Mouse (Mus musculus): ENCODE data around the gene Strn4. TPM values are rescaled to one million over a fixed set of nuclear protein-coding genes. Genes with fewer than 3 reads are reported as not detected.

The Strn4 gene
- total and polyA plus RNA-seq, 3 experiments: 46.0 to 74.5 (median 63.5) TPM

DNA sequence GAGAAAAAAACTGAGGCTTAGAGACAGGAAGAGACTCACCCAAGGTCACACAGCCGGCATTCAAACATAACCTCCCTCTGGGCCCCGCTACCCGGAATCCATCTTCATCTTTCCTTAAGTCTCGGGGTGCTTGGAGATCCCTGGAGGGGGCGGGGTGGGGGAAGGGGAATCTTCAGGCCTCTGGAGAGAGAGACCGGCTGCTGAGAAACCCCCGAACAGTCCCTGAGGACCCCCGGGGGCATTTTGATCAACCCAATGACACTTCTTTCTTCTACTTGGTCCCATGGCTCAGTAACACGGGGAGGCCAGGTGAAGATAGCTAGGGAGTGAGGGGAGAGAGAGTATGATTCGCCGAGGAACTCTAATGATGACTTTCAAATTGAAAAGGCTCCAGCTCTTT is 60.3 kb downstream of the Strn4 start:
- H3K79me2 ChIP-seq (replicated peaks; ENCODE audit: control insufficient read depth, extremely low read depth, insufficient read depth, poor library complexity, severe bottlenecking): no peaks in the 10 kb centered on the region
- H3K9ac ChIP-seq (ENCODE audit: insufficient read depth, low read depth): peak overlapping the region; percentile 20
- H3K4me3 ChIP-seq (replicated peaks in 1 of 3; ENCODE audit: low read depth in 2 of 3, low read length in 2 of 3, poor library complexity in 1 of 3): peak overlapping the region; percentile 55 to 72 (median 70)
- dilution Hi-C loops (cut with MboI; ENCODE audit: extremely low pct_ligation_motif_present, extremely low pct_unique_long_range_greater_than_20kb, low sequenced_read_pairs): no loop called here
- no peak overlapping the region for H3K27ac ChIP-seq (ENCODE audit: insufficient read depth, low read depth)
- no peaks in the 10 kb centered on the region for H3K9me3 ChIP-seq (replicated peaks; ENCODE audit: low read length)
- H3K27me3 ChIP-seq (replicated peaks): no peaks in the 10 kb centered on the region
- no peak for DNase-seq (ENCODE audit: extremely low read depth)
- H3K36me3 ChIP-seq (replicated peaks in 1 of 2; ENCODE audit: control insufficient read depth in 1 of 2, insufficient read depth in 1 of 2, low read length in 1 of 2): peaks cover 8 to 39% of the 10 kb centered on the region in 2 experiments
- peaks cover 6 to 39% of the 10 kb centered on the region in 2 experiments for H3K4me1 ChIP-seq (ENCODE audit: control insufficient read depth in 1 of 2, insufficient read depth in 2 of 2)
- no peak for TF ChIP-seq MYC (IDR thresholded peaks at IDR 0.05; ENCODE audit: low read depth, low read length)
- TF ChIP-seq TCF12 (IDR thresholded peaks at IDR 0.05; ENCODE audit: low read depth, low read length): no peak
- TF ChIP-seq MXI1 (IDR thresholded peaks at IDR 0.05; ENCODE audit: low read depth, low read length): no peak
- H3K4me2 ChIP-seq (ENCODE audit: insufficient read depth, low read depth, poor library complexity, severe bottlenecking): peak overlapping the region; percentile 52
- in situ Hi-C loops (cut with MboI; ENCODE audit: low pct_ligation_motif_present, low pct_unique_long_range_greater_than_20kb, low sequenced_read_pairs): no loop called here

DNA sequence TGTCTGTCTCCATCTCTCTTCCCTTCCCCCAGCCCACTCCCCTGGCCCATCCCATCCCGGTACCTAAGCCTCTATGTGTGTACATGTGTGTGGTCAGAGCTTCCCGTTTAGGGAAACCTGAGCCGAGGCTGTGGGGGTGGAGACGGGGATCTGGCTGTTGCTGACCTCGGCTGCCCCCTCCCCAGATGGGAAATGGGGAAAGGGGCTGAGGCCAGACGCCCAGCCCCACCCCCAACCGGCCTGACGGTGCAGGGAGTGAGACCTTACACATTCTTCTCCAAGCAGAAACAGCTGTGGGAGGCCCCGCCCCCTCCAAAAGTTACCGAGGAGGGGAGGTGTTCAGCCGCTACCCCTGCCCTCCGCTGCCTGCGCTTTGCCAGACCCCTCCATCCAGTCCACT is 60.9 kb downstream of the Strn4 start:
- peak overlapping the region; percentile 10 to 72 (median 55) for H3K4me3 ChIP-seq (replicated peaks in 1 of 3; ENCODE audit: low read depth in 2 of 3, low read length in 2 of 3, poor library complexity in 1 of 3)
- DNase-seq (ENCODE audit: extremely low read depth): no peak

DNA sequence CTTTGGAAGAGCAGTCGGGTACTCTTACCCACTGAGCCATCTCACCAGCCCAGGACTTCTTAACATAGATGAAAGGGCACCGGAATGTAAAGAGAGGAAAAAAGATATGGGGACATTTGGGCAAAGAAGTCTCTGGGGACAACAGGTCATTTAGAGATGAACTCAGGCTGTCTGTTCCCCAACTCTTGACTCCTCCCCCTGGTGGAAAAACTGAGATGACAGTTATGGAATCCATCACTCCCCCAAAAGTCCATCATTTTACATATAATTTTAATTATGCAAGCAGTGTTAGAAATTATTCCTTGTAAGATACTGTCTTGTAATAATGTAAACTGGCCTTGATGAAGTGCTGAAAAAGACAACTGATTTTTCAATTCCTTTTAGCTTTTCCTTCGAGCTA is 62.0 kb downstream of the Strn4 start:
- Histone ChIP-seq H3K4me3 (replicated peaks in 1 of 3; ENCODE audit: low read depth in 2 of 3, low read length in 2 of 3, poor library complexity in 1 of 3) (no peak overlapping the region), H3K27ac (ENCODE audit: insufficient read depth, low read depth) (no peak overlapping the region), H3K4me1 (ENCODE audit: control insufficient read depth in 1 of 2, insufficient read depth in 2 of 2) (peaks cover 6 to 39% of the 10 kb centered on the region in 2 experiments), H3K27me3 (replicated peaks) (no peaks in the 10 kb centered on the region), H3K4me2 (ENCODE audit: insufficient read depth, low read depth, poor library complexity, severe bottlenecking) (no peak overlapping the region), H3K9me3 (replicated peaks; ENCODE audit: low read length) (no peaks in the 10 kb centered on the region), H3K79me2 (replicated peaks; ENCODE audit: control insufficient read depth, extremely low read depth, insufficient read depth, poor library complexity, severe bottlenecking) (no peaks in the 10 kb centered on the region), H3K9ac (ENCODE audit: insufficient read depth, low read depth) (no peak overlapping the region), H3K36me3 (replicated peaks in 1 of 2; ENCODE audit: control insufficient read depth in 1 of 2, insufficient read depth in 1 of 2, low read length in 1 of 2) (peaks cover 0 to 36% of the 10 kb centered on the region in 2 experiments)
- DNase-seq (ENCODE audit: extremely low read depth): no peak
- in situ Hi-C loops (cut with MboI; ENCODE audit: low pct_ligation_motif_present, low pct_unique_long_range_greater_than_20kb, low sequenced_read_pairs): no loop called here
- TF ChIP-seq MEF2A (IDR thresholded peaks at IDR 0.05; ENCODE audit: borderline replicate concordance, low read depth, low read length) (no peak), BHLHE40 (IDR thresholded peaks at IDR 0.05; ENCODE audit: low read depth, low read length) (no peak), TBP (conservative IDR thresholded peaks at IDR 0.05; ENCODE audit: low read depth, low read length) (no peak)
- dilution Hi-C loops (cut with MboI; ENCODE audit: extremely low pct_ligation_motif_present, extremely low pct_unique_long_range_greater_than_20kb, low sequenced_read_pairs): no loop called here

More for the DNA sequence above, 60.9 kb downstream of the Strn4 start:
- H3K36me3 ChIP-seq (replicated peaks in 1 of 2; ENCODE audit: control insufficient read depth in 1 of 2, insufficient read depth in 1 of 2, low read length in 1 of 2): peaks cover 3 to 38% of the 10 kb centered on the region in 2 experiments
- peak overlapping the region; percentile 20 for H3K9ac ChIP-seq (ENCODE audit: insufficient read depth, low read depth)
- H3K4me2 ChIP-seq (ENCODE audit: insufficient read depth, low read depth, poor library complexity, severe bottlenecking): peak overlapping the region; percentile 52
- H3K4me1 ChIP-seq (ENCODE audit: control insufficient read depth in 1 of 2, insufficient read depth in 2 of 2): peaks cover 6 to 39% of the 10 kb centered on the region in 2 experiments
- TF ChIP-seq ZNF384 (IDR thresholded peaks at IDR 0.05; ENCODE audit: low read depth, low read length) (no peak), E2F4 (IDR thresholded peaks at IDR 0.05; ENCODE audit: insufficient replicate concordance, low read depth, low read length) (no peak), TCF12 (IDR thresholded peaks at IDR 0.05; ENCODE audit: low read depth, low read length) (no peak), UBTF (IDR thresholded peaks at IDR 0.05; ENCODE audit: low read depth, low read length) (no peak), POLR2AphosphoS2 (IDR thresholded peaks at IDR 0.05; ENCODE audit: low read depth, low read length) (no peak), GABPA (IDR thresholded peaks at IDR 0.05; ENCODE audit: insufficient replicate concordance, low read depth, low read length) (no peak), CHD1 (IDR thresholded peaks at IDR 0.05; ENCODE audit: low read depth, low read length) (no peak), CHD2 (IDR thresholded peaks at IDR 0.05; ENCODE audit: low read length) (no peak), HCFC1 (IDR thresholded peaks at IDR 0.05; ENCODE audit: low read depth, low read length) (no peak), ZKSCAN1 (IDR thresholded peaks at IDR 0.05; ENCODE audit: borderline replicate concordance, low read depth, low read length) (no peak), MAFK (IDR thresholded peaks at IDR 0.05; ENCODE audit: insufficient replicate concordance, low read length) (no peak), PAX5 (IDR thresholded peaks at IDR 0.05; ENCODE audit: low read length) (no peak), ETS1 (conservative IDR thresholded peaks at IDR 0.05; ENCODE audit: low read depth, low read length) (no peak), RAD21 (IDR thresholded peaks at IDR 0.05; ENCODE audit: low read depth, low read length) (no peak), POLR2A (IDR thresholded peaks at IDR 0.05; ENCODE audit: low read depth, low read length) (no peak), JUND (conservative IDR thresholded peaks at IDR 0.05; ENCODE audit: low read depth, low read length) (no peak), MEF2A (IDR thresholded peaks at IDR 0.05; ENCODE audit: borderline replicate concordance, low read depth, low read length) (no peak)
- H3K9me3 ChIP-seq (replicated peaks; ENCODE audit: low read length): no peaks in the 10 kb centered on the region
- no peak overlapping the region for H3K27ac ChIP-seq (ENCODE audit: insufficient read depth, low read depth)
- dilution Hi-C loops (cut with MboI; ENCODE audit: extremely low pct_ligation_motif_present, extremely low pct_unique_long_range_greater_than_20kb, low sequenced_read_pairs): no loop called here
- no peaks in the 10 kb centered on the region for H3K27me3 ChIP-seq (replicated peaks)
- H3K79me2 ChIP-seq (replicated peaks; ENCODE audit: control insufficient read depth, extremely low read depth, insufficient read depth, poor library complexity, severe bottlenecking): no peaks in the 10 kb centered on the region
- in situ Hi-C loops (cut with MboI; ENCODE audit: low pct_ligation_motif_present, low pct_unique_long_range_greater_than_20kb, low sequenced_read_pairs): no loop called here

Data from CH12.LX (cell line).